Mouse (Mus musculus) urinary bladder, postnatal 0 days (tissue): ENCODE results near the gene Tmem132b. TPM values are rescaled to one million over a fixed set of nuclear protein-coding genes. Genes with fewer than 3 reads are reported as not detected.

Experiments
- polyA plus RNA-seq: library from polyadenylated mRNA; unstranded; fragments of >200 nt; fragmentation: Nextera tagmentation; extraction: Ambion mirVana; gene quantifications from 2 replicates; pipeline ENCODE4 v1.2.1, GENCODE M21; 2015

The Tmem132b gene
- polyA plus RNA-seq, result 0.01 TPM in 1 of 2 replicates, not detected in the other

DNA sequence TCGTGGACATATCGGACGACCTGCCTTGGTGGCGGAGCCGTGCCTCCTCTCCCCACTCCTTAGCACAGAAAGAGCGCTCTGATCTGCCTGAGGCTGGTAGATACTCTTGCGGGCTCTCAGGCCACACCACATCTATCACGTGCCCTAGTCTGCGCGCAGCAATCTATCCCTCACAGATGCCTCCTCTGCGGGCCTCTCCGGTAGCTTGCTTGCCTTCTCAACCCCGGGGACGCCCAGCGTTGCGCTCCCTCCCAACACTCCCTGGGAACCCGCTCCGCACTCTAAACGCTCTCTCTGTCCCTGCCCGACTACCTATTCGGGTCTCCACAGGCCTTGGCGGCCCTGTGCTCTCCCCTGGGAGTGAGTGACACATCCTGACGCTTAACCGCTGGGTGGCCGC, at the start of gene Tmem132b:
TSS of gene Tmem132b (plus strand) at position 141 of the 400 bp plus-strand sequence.

Other genes starting within 250 kb of the Tmem132b start
- gene Scarb1, start 190.7 kb upstream of the Tmem132b start, polyA plus RNA-seq, result 43.0 and 50.1 TPM in 2 replicates
- 0.69 and 0.71 TPM in 2 replicates for gene Gm10382, start 142.5 kb upstream of the Tmem132b start, polyA plus RNA-seq
- 680 and 814 TPM in 2 replicates for gene Ubc, start 141.6 kb upstream of the Tmem132b start, polyA plus RNA-seq
- 4.8 and 4.9 TPM in 2 replicates for gene Dhx37, start 97.7 kb upstream of the Tmem132b start, polyA plus RNA-seq
- 23.1 and 24.7 TPM in 2 replicates for gene Bri3bp, start 90.2 kb upstream of the Tmem132b start, polyA plus RNA-seq
- gene Aacs, start 56.0 kb upstream of the Tmem132b start, polyA plus RNA-seq, result 46.1 and 87.9 TPM in 2 replicates